Mouse (Mus musculus): ENCODE measurements around the gene Zdhhc18.

Gene Zdhhc18

GRCm38 (mm10) chr4:133600306-133600705 lies 49.6 kb downstream of the Zdhhc18 start:
- no peak for DNase-seq

- DNase-seq, result peak; percentile 93
Observed at GRCm38 (mm10) chr4:133599571-133600073, 50.3 kb downstream of the Zdhhc18 start.

- no peak for DNase-seq
Observed at GRCm38 (mm10) chr4:133599116-133599515, 50.8 kb downstream of the Zdhhc18 start.

- no peak for DNase-seq
Observed at GRCm38 (mm10) chr4:133598616-133599015, 51.3 kb downstream of the Zdhhc18 start.

GRCm38 (mm10) chr4:133596084-133596483 lies 53.9 kb downstream of the Zdhhc18 start:
- DNase-seq, result no peak

- no peak for DNase-seq
Observed at GRCm38 (mm10) chr4:133595538-133595937, 54.4 kb downstream of the Zdhhc18 start.

GRCm38 (mm10) chr4:133592570-133592969 lies 57.4 kb downstream of the Zdhhc18 start:
- peak; percentile 72 for DNase-seq

GRCm38 (mm10) chr4:133584059-133584951 lies 65.6 kb downstream of the Zdhhc18 start, which contains the start of gene Gpn2:
Gpn2 (plus strand) TSS chr4:133584362.
- peak; percentile 92 for DNase-seq

GRCm38 (mm10) chr4:133583690-133584058 lies 66.3 kb downstream of the Zdhhc18 start:
- no peak for DNase-seq

- no peak for DNase-seq
Observed at GRCm38 (mm10) chr4:133577983-133578382, 72.0 kb downstream of the Zdhhc18 start.

GRCm38 (mm10) chr4:133574843-133575202 lies 75.1 kb downstream of the Zdhhc18 start:
- no peak for DNase-seq

- DNase-seq, result peak; percentile 97
Observed at GRCm38 (mm10) chr4:133574070-133574842, 75.7 kb downstream of the Zdhhc18 start, which contains the start of gene Gpatch3. Gpatch3 (plus strand) TSS chr4:133574745.

- DNase-seq, result no peak
Observed at GRCm38 (mm10) chr4:133570066-133570466, 79.9 kb downstream of the Zdhhc18 start.

GRCm38 (mm10) chr4:133569291-133570065 lies 80.5 kb downstream of the Zdhhc18 start:
- DNase-seq, result no peak

GRCm38 (mm10) chr4:133567251-133567650 lies 82.7 kb downstream of the Zdhhc18 start:
- peak; percentile 5 for DNase-seq

GRCm38 (mm10) chr4:133563123-133563571 lies 86.8 kb downstream of the Zdhhc18 start:
- no peak for DNase-seq

GRCm38 (mm10) chr4:133561622-133562021 lies 88.3 kb downstream of the Zdhhc18 start:
- DNase-seq, result no peak

GRCm38 (mm10) chr4:133559846-133560245 lies 90.1 kb downstream of the Zdhhc18 start:
- DNase-seq, result no peak

- DNase-seq, result peak; percentile 20
Observed at GRCm38 (mm10) chr4:133557041-133557717, 92.8 kb downstream of the Zdhhc18 start.

All from embryo, embryonic 11 days (tissue).